Mouse (Mus musculus) kidney, embryonic 14.5 days (tissue): ENCODE results near the gene Ccdc159. TPM values are rescaled to one million over a fixed set of nuclear protein-coding genes. Genes with fewer than 3 reads are reported as not detected.

Source experiments
- ATAC-seq: fragments of 200-750 bp; cut with Nextera tagmentation; 2 replicates; pipeline ENCODE4 v1.8.0; 2017; ENCODE audit warnings: moderate number of reproducible peaks, mild to moderate bottlenecking, moderate TSS enrichment, moderate library complexity; ENCODE audit not compliant: low FRiP score, low TSS enrichment
- H3K27ac ChIP-seq: fragments of 300-500 bp; sonication (generic); 2 replicates; pipeline ENCODE4 v1.5.1; 2014; ENCODE audit warnings: low read depth, mild to moderate bottlenecking, low read length, moderate library complexity, mixed read lengths
- H3K27me3 ChIP-seq: fragments of 300-500 bp; sonication (generic); 2 replicates; pipeline ENCODE4 v1.6.1; 2014; ENCODE audit warnings: mild to moderate bottlenecking, low read length; ENCODE audit not compliant: control insufficient read depth, insufficient read depth
- H3K36me3 ChIP-seq: fragments of 300-500 bp; sonication (generic); 2 replicates; pipeline ENCODE4 v1.6.1; 2014; ENCODE audit warnings: low read length, mixed read lengths; ENCODE audit not compliant: control insufficient read depth, insufficient read depth
- H3K4me1 ChIP-seq: fragments of 300-500 bp; sonication (generic); 2 replicates; pipeline ENCODE4 v1.6.1; 2014; ENCODE audit warnings: low read length, mixed read lengths; ENCODE audit not compliant: control insufficient read depth, insufficient read depth
- H3K4me2 ChIP-seq: fragments of 300-500 bp; sonication (generic); replicated peaks from 2 replicates; pipeline ENCODE4 v1.6.1; 2014; ENCODE audit warnings: low read depth, mild to moderate bottlenecking, low read length
- H3K4me3 ChIP-seq: fragments of 300-500 bp; sonication (generic); 2 replicates; pipeline ENCODE4 v1.5.1; 2014; ENCODE audit warnings: mild to moderate bottlenecking, low read length
- H3K9ac ChIP-seq: fragments of 300-500 bp; sonication (generic); 2 replicates; pipeline ENCODE4 v1.6.1; 2014; ENCODE audit warnings: low read depth, mild to moderate bottlenecking, low read length, moderate library complexity
- H3K9me3 ChIP-seq: fragments of 300-500 bp; sonication (generic); 2 replicates; pipeline ENCODE4 v1.6.1; 2016; ENCODE audit warnings: low read length; ENCODE audit not compliant: control insufficient read depth
- WGBS: fragments of 180-500 bp; shearing (Covaris S2); extraction: QIAGEN DNeasy Blood & Tissue Kit; methylation state at CpG from one replicate; pipeline ENCODE4 v1.1.7; 2014; 5-methylcytosine and 5-hydroxymethylcytosine counted together
- polyA plus RNA-seq: library from polyadenylated mRNA; unstranded; fragments of >200 nt; fragmentation: Nextera tagmentation; extraction: Ambion mirVana; gene quantifications from 2 replicates; pipeline ENCODE4 v1.2.1, GENCODE M21; 2014

Ccdc159 gene
- polyA plus RNA-seq: 3.4 and 4.0 TPM in 2 replicates

- peak; percentile 98 for ATAC-seq
- Histone ChIP-seq H3K4me1 (peaks cover 9% of the 10 kb centered on the region), H3K27me3 (no peaks in the 10 kb centered on the region), H3K27ac (peak within 1 kb of the TSS; percentile 51; the same call in 1 of the 2 replicates), H3K9ac (peak within 1 kb of the TSS; percentile 65), H3K4me2 (peak within 1 kb of the TSS; percentile 67), H3K4me3 (peak within 1 kb of the TSS; percentile 46), H3K36me3 (no peaks in the 10 kb centered on the region; the same call in 1 of the 2 replicates), H3K9me3 (no peaks in the 10 kb centered on the region)
- whole genome bisulfite sequencing: under 1% methylated on average over 28 of the region's 28 CpGs
Observed at GRCm38 (mm10) chr9:21927208-21927753, at the start of gene Ccdc159, which contains the start of gene Tmem205. Gene Ccdc159 (plus strand): TSS chr9:21927471. Gene Tmem205 (minus strand): TSS chr9:21927556.

- H3K27me3 ChIP-seq: no peaks in the 10 kb centered on the region
- no peaks in the 10 kb centered on the region for H3K9me3 ChIP-seq
- 64% methylated on average over 3 of the region's 3 CpGs for WGBS
- H3K4me3 ChIP-seq: no peak overlapping the region
- H3K4me2 ChIP-seq: no peak overlapping the region
- H3K9ac ChIP-seq: no peak overlapping the region
- H3K36me3 ChIP-seq: no peaks in the 10 kb centered on the region
- H3K27ac ChIP-seq: no peak overlapping the region
- no peak for ATAC-seq
- no peaks in the 10 kb centered on the region for H3K4me1 ChIP-seq
Observed at GRCm38 (mm10) chr9:21889229-21889628, 38.0 kb upstream of the Ccdc159 start.

GRCm38 (mm10) chr9:21901223-21901820 is 25.9 kb upstream of the Ccdc159 start:
- no peak overlapping the region; the same call in 1 of the 2 replicates for H3K9ac ChIP-seq

GRCm38 (mm10) chr9:21904031-21904430 is 23.2 kb upstream of the Ccdc159 start:
- H3K27me3 ChIP-seq: peaks cover 2% of the 10 kb centered on the region; the same call in 1 of the 2 replicates
- no peaks in the 10 kb centered on the region for H3K4me1 ChIP-seq
- H3K9ac ChIP-seq: no peak overlapping the region
- H3K4me2 ChIP-seq: no peak overlapping the region
- 84% methylated on average over 4 of the region's 4 CpGs for WGBS
- ATAC-seq: no peak
- no peak overlapping the region for H3K27ac ChIP-seq
- no peaks in the 10 kb centered on the region for H3K36me3 ChIP-seq
- no peaks in the 10 kb centered on the region for H3K9me3 ChIP-seq
- no peak overlapping the region for H3K4me3 ChIP-seq

More at GRCm38 (mm10) chr9:21901223-21901820, 25.9 kb upstream of the Ccdc159 start:
- H3K4me1 ChIP-seq: no peaks in the 10 kb centered on the region
- H3K9me3 ChIP-seq: no peaks in the 10 kb centered on the region
- H3K27ac ChIP-seq: no peak overlapping the region
- no peaks in the 10 kb centered on the region for H3K36me3 ChIP-seq
- H3K4me2 ChIP-seq: peak overlapping the region; percentile 41
- WGBS: 16% methylated on average over 10 of the region's 10 CpGs
- peak overlapping the region; percentile 40 for H3K4me3 ChIP-seq
- peak; percentile 88 for ATAC-seq
- peaks cover 2% of the 10 kb centered on the region; the same call in 1 of the 2 replicates for H3K27me3 ChIP-seq

GRCm38 (mm10) chr9:21908216-21908615 is 19.1 kb upstream of the Ccdc159 start:
- Histone ChIP-seq H3K27ac (no peak overlapping the region), H3K4me2 (no peak overlapping the region), H3K9me3 (no peaks in the 10 kb centered on the region), H3K9ac (no peak overlapping the region), H3K4me3 (no peak overlapping the region), H3K27me3 (no peaks in the 10 kb centered on the region; the same call in 1 of the 2 replicates), H3K4me1 (no peaks in the 10 kb centered on the region), H3K36me3 (no peaks in the 10 kb centered on the region)
- ATAC-seq: no peak
- WGBS: 80% methylated on average over 11 of the region's 11 CpGs

- no peak overlapping the region for H3K27ac ChIP-seq
- H3K9ac ChIP-seq: no peak overlapping the region
- no peak overlapping the region for H3K4me2 ChIP-seq
- H3K4me1 ChIP-seq: no peaks in the 10 kb centered on the region
- H3K27me3 ChIP-seq: no peaks in the 10 kb centered on the region
- no peaks in the 10 kb centered on the region for H3K36me3 ChIP-seq
- no peaks in the 10 kb centered on the region for H3K9me3 ChIP-seq
- H3K4me3 ChIP-seq: no peak overlapping the region
- 76% methylated on average over 10 of the region's 10 CpGs for WGBS
- ATAC-seq: no peak
Observed at GRCm38 (mm10) chr9:21909474-21910223, 17.6 kb upstream of the Ccdc159 start.

GRCm38 (mm10) chr9:21916851-21917492 is 10.3 kb upstream of the Ccdc159 start:
- H3K9me3 ChIP-seq: no peaks in the 10 kb centered on the region
- peaks cover 4% of the 10 kb centered on the region; the same call in 1 of the 2 replicates for H3K27me3 ChIP-seq
- no peaks in the 10 kb centered on the region for H3K4me1 ChIP-seq
- no peak overlapping the region for H3K9ac ChIP-seq
- no peak overlapping the region for H3K27ac ChIP-seq
- peak overlapping the region; percentile 98 for H3K4me2 ChIP-seq
- ATAC-seq: no peak
- no peaks in the 10 kb centered on the region for H3K36me3 ChIP-seq
- 62% methylated on average over 3 of the region's 3 CpGs for WGBS
- H3K4me3 ChIP-seq: peak overlapping the region; percentile 66; the same call in 1 of the 2 replicates

GRCm38 (mm10) chr9:21917493-21918034 is 9.7 kb upstream of the Ccdc159 start:
- Histone ChIP-seq H3K27ac (no peak overlapping the region), H3K9me3 (no peaks in the 10 kb centered on the region), H3K4me1 (no peaks in the 10 kb centered on the region), H3K4me2 (peak overlapping the region; percentile 98), H3K4me3 (peak overlapping the region; percentile 66), H3K9ac (peak overlapping the region; percentile 67), H3K36me3 (no peaks in the 10 kb centered on the region), H3K27me3 (peaks cover 4% of the 10 kb centered on the region; the same call in 1 of the 2 replicates)
- 3% methylated on average over 34 of the region's 35 CpGs for WGBS
- peak; percentile 72; the same call in 1 of the 2 replicates for ATAC-seq
